Mouse (Mus musculus): ENCODE measurements around the gene Dao. TPM values are rescaled to one million over a fixed set of nuclear protein-coding genes. Genes with fewer than 3 reads are reported as not detected.

Dao gene
- total RNA-seq, 2 experiments from 2014 or later, result not detected

DNA sequence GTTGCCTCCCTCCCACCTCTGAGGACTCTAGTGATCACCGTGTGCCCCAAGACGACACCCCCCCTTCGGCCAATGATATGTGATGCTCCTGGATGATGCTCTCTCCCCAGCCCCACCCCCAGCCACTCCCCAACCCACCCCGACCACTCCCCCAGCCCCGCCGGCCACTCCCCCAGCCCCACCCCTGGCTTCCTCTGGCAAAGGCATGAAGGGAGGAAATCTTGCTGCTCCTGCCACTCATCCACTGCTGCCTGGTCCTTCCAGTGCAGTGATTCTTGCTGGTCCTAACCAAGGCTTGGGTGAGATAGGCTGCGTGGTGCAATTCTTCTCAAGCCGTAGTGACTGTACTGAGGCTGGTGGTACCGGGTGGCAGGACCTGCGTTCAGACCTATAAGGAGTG is 21.4 kb downstream of the Dao start:
- no peak for DNase-seq (ENCODE audit: low spot score in 2 of 2)

GRCm38 (mm10) chr5:114027217-114027944 is 23.9 kb downstream of the Dao start:
- DNase-seq (ENCODE audit: low spot score in 2 of 2), result no peak

DNA sequence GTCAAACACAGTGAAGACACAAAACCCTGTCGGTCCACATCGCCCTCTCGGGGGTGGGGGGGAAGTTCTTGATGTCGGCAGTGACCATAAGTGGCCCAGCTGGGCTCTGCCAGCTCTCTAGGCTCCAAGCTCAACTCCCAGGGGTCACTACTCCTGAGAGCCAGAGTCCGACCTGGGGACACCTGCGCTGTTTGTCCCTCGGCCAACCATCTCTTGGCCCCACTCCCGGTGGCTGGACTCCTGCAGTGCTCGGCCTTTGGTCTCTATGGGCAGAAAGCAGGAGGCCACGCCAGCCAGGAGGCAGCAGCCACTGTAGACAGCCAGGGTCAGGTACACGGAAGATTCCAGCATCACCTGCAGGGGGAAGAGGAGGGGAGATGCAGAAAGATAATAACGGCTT is 24.6 kb downstream of the Dao start:
- no peak for DNase-seq (ENCODE audit: low spot score in 2 of 2)

DNA sequence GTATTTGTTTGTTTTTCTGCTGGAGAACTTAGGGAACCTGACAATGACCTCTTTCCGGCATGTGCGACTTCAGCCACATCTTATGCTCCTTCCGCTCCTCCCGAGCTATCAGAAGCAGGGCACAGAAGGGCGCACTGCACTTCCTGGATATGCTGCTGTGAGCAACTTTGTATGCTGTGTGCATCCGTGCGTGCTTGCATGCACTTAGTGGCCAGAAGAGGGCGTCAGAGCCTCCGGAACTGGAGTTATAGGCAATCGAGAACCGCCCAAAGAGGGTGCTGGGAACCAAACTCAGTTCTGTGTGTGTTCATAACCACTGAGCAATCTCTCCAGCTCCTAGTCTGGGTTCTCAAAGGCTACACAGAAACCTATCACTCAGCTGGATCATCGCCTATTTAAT is 27.1 kb downstream of the Dao start:
- no peak for DNase-seq (ENCODE audit: low spot score in 2 of 2)

- no peak for DNase-seq (ENCODE audit: low spot score in 2 of 2)
Measured at GRCm38 (mm10) chr5:114032161-114032763, 28.8 kb downstream of the Dao start.

DNA sequence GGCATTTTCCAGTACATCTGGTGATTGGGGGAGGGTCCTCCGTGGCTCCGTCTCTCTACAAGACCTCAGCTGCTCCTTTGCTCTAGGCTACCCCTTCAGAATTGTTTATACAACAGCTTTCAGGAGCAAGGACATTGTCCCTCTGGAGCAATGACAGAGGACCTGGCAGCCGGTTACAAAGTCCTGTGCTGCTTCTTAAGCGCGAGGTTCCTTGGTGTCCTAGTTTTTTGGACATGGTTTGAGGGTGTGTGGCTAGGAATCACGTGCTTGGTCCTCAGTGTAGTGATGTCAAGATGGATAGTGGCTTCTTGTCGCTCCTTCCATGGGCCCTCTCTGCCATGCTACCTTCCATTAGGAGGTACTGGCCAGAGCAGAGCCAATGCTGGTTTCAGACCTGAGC is 30.9 kb downstream of the Dao start:
- DNase-seq (ENCODE audit: low spot score in 2 of 2), result no peak

GRCm38 (mm10) chr5:114035111-114035510 is 31.6 kb downstream of the Dao start:
- DNase-seq (ENCODE audit: low spot score in 2 of 2), result no peak

DNA sequence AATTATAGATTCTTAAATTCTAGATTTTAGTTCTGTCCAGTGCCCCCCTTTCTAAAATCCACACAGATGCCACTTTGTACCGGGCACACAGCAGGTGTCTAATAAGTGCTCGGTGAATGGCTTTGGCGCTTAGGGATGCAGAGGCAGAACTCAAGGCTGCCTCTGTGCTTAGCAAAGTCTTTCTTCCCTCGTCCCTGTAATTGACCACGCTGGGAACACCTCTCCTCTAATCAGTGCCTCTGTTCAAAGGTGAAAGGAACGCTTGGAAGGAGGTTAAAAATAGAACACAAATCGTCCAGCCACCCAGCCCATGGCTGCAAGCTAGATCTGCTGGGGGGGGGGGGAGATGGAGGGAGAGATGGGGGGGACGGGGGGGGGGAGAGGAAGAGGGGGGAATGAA is 37.0 kb downstream of the Dao start:
- no peak for DNase-seq (ENCODE audit: low spot score in 2 of 2)

- DNase-seq (ENCODE audit: low spot score in 2 of 2), result no peak
Measured at GRCm38 (mm10) chr5:114040911-114041310, 37.4 kb downstream of the Dao start.

- no peak for DNase-seq (ENCODE audit: low spot score in 2 of 2)
Measured at GRCm38 (mm10) chr5:114041327-114041930, 37.9 kb downstream of the Dao start.

DNA sequence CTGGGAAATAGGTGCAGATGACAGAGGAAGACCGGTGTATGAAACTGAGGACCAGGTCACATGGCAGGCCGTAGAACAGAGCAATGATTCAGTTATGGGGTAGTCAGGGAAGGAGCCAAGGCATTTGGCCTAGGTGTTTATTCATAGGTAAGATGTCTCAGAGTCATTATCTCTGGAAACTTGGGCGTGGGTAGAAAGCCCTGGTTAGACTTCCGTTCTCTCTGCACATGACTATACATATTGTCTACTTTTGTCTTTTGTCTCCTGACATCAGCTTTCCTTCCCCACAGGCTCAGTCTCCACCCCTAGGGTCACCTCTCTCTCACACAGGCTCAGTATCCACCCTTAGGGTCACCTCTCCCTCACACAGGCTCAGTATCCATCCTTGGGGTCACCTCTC is 40.3 kb downstream of the Dao start:
- DNase-seq (ENCODE audit: low spot score in 2 of 2), result no peak

DNA sequence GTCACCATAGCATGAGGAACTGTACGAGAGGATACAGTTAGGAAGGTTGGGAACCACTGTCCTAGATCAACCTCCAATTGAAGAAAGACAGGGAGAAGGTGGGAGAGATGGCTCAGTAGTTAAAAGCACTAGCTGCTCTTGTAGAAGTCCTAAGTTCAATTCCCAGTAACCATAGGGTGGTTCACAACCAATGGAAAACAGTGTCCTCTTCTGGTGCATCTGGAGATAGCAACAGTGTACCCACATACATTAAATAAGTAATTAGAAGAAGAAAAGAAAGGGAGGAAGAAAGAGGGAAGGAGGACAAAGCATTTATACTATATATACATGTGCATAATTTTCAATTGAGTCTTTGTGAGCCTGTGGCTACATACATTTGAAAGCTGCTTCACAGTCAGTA is 41.6 kb downstream of the Dao start:
- no peak for DNase-seq (ENCODE audit: low spot score in 2 of 2)

DNA sequence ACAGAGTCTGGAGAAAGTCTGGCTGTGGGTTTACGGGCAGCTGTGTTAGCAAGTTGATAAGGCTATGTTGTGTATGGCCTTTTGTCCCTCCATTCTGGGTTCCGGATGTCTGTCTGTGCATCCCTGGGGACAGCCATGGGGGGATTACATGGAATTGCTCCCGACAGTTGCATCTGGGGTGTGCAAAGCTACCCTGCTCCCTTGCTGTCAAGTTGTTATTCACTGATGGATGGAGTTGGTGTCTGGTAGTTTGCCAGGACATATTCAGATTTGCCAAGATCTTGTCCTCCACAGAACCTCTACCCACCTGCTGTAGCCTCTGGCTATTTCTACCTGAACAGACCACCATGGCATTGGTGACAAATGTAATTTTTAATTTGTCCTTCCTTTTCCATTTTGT is 42.6 kb downstream of the Dao start:
- no peak for DNase-seq (ENCODE audit: low spot score in 2 of 2)

DNA sequence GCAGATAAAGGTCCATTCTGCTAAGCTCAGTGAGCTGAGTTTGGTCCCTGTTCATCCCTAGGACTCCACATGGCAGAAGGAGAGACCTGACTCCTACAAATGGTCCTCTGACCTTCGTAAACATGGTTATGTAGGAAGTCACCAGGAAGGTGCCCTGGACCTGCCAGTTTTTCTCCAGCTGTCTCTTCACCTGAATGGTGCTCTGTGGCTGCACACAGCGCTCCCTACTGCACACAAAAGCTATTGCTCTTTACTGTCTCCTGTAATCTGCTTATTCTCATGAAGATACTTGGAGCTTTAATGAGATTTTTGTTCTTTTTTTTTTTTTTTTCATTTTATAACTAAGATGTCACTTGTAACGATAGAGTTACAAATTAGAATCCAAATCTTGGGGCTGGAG is 43.1 kb downstream of the Dao start:
- DNase-seq (ENCODE audit: low spot score in 2 of 2), result no peak

GRCm38 (mm10) chr5:114047182-114047581 is 43.7 kb downstream of the Dao start:
- no peak for DNase-seq (ENCODE audit: low spot score in 2 of 2)

DNA sequence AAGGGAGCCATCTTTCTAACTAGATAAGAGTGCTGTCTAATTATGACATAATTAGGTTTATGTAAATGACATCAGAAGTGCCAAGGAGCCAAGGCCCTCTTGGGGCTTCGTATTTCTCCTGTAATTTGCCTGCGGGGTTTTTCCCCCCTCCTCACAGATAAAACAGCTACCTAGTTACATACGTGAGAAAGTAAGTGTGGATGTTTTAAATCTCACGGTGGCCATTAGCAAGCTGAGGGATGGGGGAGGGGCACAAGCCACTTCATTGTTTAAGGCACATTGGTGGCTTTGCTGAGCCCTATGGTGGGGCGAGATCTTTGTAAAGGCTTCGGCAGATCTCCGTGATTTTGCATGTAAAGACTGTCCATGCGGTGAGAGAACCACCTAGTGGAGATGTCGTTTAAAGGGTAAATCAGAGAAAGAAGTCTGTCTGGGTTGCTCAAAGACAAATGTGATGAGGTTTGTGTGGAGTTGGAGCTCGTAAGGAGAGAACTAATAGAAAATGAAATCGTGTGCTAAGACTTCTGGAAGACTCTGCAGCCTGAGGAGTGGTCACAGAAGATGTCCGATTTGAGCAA is 45.3 kb downstream of the Dao start:
- DNase-seq (ENCODE audit: low spot score in 2 of 2), result no peak

DNA sequence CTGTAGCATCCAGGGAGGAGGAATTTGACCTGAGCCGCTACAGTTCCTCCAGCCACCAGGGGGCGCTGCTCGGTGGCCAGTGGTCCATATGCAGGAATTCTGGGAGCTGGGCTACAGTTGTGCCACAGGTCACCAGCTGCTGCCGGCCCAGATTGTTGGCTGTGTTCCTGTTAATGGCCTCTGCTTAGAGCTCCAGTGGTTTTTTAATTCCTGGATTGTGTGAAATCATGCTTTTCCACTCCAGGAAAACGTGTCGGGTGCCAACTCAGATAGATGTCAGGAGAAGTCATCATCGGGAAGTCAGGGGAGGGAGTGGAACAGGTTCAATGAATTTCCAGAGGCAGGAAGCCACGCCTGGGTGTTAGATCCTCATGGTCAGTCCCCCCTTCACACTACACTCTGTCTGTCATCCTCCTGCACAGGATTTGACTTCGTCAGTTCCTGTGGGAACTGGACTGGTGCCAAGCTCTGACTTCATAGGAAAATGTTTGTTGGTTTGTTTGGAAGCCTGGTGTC is 48.8 kb downstream of the Dao start:
- DNase-seq (ENCODE audit: low spot score in 2 of 2), result peak; percentile 71 to 78

DNA sequence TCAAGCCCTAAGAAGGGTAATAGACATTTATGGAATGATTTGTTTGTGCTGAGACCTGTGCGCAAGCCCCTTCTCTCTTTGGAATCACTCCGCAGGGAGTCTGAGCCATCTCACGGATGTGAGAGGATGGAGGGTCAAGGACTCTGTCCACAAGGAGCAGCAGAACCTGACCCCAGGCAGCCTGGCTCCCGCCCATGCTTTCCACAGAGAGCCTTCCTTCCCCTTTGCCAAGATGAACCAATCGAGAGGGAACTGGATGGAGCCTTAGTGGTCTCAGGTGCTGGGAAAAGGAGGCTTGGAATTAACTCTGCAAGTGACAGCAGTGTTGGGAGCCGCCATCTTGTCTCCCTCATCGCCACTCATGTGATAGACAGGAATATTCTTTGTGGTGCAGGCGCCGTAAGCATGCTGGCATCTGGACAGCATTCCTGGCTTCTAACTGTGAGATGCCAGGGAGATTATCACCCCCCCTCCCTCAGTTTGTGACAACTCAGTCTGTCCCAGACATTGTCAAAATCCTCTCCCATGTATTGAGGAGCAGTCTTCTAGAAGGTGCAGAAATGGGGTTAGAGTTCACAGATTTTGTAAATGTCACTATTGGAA is 53.7 kb downstream of the Dao start:
- DNase-seq (ENCODE audit: low spot score in 2 of 2), result no peak

DNA sequence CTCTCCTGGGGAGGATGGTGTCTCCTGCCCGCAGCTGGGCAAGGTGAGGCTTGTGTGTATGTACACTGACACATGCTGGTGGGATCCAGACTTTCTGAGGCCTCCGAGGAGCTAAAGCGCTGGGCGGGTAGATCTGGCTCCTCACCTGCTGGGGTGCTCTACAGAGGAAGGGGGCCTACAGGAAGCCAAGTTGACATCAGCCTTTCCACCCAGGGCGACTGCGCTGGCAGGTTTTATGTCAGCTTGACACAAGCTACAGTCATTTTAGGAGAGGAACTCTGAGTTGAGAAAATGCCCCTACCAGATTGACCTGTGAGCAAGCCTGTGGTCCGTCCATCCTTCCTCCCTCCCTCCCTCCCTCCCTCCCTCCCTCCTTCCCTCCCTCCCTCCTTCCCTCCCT is 58.2 kb downstream of the Dao start:
- DNase-seq (ENCODE audit: low spot score in 2 of 2), result no peak

DNA sequence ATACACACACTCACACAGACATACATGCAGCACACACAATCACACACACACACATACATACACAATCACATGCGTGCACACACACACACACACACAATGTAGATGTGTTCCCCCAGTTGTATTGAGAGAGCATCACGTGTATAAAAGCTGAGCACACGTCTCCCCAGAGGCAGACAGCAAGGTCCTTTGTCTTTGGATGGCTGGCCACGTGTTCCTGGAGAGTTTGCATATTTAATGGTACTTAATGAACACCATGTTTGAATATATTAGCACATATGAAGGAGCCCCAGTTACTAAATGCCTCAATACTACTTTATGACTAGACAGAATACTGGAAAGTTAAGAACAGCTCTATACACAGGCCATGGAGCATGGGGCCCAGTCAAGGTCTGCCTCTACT is 60.5 kb downstream of the Dao start:
- DNase-seq (ENCODE audit: low spot score in 2 of 2), result no peak

- no peak for DNase-seq (ENCODE audit: low spot score in 2 of 2)
Measured at GRCm38 (mm10) chr5:114065161-114065560, 61.7 kb downstream of the Dao start, which contains the start of gene Usp30. Usp30 (plus strand) TSS chr5:114065461.

DNA sequence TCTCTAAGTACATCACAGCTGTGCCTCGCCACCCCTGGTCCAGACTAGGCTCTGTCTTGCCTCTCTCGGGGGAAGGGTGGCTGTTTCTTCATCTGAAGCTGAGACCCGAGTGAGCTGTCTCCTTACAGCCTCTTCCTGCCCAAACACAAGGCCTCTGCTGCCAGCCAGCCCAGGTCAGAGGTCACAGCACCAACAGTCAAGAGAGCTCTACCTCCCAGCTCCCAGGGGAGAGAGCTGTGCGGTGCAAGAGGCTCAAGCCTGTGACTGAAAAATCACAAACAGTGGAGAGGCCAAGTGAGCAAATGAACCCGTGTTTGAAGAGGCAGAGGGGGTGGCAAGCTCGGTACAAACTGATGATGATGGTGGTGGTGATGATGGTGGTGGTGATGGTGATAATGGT is 63.1 kb downstream of the Dao start:
- no peak for DNase-seq (ENCODE audit: low spot score in 2 of 2)
